Mouse (Mus musculus) embryonic fibroblast, embryonic 13.5 days (primary cell): Measurements from ENCODE around the gene Hspe1.

Experiments used
- CTCF ChIP-seq: IDR thresholded peaks from 2 replicates; pipeline ENCODE4 v1.5.1; 2011; ENCODE audit warnings: mild to moderate bottlenecking, control low read depth, low read length, moderate library complexity, borderline replicate concordance; ENCODE audit not compliant: insufficient read depth
- POLR2A ChIP-seq: IDR thresholded peaks from 2 replicates; pipeline ENCODE4 v1.6.1; 2011; ENCODE audit warnings: low read depth, mild to moderate bottlenecking, control low read depth, low read length, moderate library complexity

DNA sequence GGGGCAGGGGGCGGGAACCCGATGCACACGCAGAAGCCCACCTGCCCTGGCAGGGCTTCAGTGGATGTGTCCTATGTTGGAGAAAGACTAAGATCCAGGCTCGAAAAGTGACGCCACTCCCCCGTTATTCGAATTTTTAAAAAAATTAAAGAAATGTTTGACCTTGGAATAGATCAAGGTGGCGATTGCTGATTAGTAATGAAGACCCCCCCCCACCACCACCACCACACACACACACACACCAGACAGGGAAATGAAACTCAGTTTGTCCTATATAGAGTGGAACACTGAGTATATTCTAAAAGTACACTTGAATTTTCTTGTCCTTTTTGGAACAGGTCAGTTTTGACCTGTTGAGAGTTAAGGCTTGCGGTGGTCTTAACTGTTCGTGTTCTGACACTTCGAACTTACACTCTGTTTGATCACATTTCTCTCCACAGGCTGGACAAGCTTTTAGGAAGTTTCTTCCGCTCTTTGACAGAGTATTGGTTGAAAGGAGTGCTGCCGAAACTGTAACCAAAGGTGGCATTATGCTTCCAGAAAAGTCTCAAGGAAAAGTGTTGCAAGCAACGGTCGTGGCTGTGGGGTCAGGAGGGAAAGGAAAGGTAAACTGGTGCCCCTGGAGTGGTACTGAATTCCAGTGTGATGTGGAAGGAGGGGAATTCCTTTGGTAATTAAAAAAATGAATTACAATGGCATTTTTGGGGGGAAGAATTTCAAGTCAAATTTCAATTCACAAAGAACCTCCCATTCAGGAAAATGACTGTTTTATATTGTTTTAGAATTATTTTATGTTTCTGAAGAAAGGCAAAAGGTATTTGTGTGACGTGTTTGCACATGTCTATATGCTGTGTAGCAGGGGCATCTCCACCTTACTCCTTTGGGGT is 922 bp downstream of the Hspe1 start:
- no peak for TF ChIP-seq POLR2A
- TF ChIP-seq CTCF: no peak
